Mouse (Mus musculus): ENCODE data around the gene Kcnk3. TPM values are rescaled to one million over a fixed set of nuclear protein-coding genes. Genes with fewer than 3 reads are reported as not detected.
A peak's percentile ranks its signal among the peaks of the same experiment; 100 is the strongest.

Kcnk3 gene
- 8.7 and 12.2 TPM in 2 replicates for polyA plus RNA-seq (2015; fragmentation: Nextera tagmentation; extraction: Ambion mirVana)

DNA sequence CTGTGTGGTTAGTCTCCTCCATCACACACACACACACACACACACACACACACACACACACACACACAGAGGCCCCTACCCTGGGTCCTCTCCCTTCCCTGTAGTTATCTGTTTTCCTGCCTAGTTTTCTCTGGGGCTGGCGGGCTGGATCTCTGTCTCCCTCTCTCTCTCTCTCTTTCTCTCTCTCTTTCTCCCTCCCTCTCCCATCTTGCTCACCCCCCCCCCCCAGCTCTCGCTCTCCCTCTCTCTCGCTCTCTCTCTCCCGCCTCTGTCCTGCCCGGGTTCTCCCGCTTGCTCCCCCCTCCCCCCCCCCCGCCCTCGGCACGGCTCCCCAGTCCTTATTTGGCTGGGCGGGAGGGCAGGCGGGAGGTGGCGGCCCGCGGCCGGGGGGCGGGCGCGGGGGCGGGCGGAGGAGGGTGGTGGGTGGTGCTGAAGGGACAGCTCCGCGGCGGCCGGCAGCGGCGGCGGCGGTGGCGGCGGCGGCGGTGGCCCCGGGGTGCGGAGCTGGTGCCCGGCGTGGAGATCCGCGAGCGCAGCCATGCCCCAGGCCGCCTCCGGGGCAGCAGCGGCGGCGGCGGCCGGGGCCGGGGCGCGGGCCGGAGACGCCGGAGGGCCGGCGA, at the start of gene Kcnk3:
Kcnk3 (plus strand) TSS at position 490 of the 620 bp plus-strand sequence.
- peaks cover 21% of the 10 kb centered on the region for H3K27me3 ChIP-seq (replicated peaks; ENCODE audit: control insufficient read depth, insufficient read depth, low read length)
- H3K4me3 ChIP-seq (ENCODE audit: low read length) = peak within 1 kb of the TSS; percentile 62
- peak within 1 kb of the TSS; percentile 82 for H3K4me2 ChIP-seq (ENCODE audit: low read depth, low read length)
- H3K9ac ChIP-seq (ENCODE audit: low read depth, low read length) = peak within 1 kb of the TSS; percentile 73
- H3K27ac ChIP-seq (ENCODE audit: low read length) = peak within 1 kb of the TSS; percentile 76
- 0% methylated on average over 32 of the region's 54 CpGs for WGBS
- H3K36me3 ChIP-seq (ENCODE audit: control insufficient read depth, insufficient read depth, low read length) = no peaks in the 10 kb centered on the region
- ATAC-seq = peak; percentile 77
- no peaks in the 10 kb centered on the region for H3K9me3 ChIP-seq (ENCODE audit: control insufficient read depth, low read length)
- H3K4me1 ChIP-seq (ENCODE audit: control insufficient read depth, insufficient read depth, low read length) = peaks cover 21% of the 10 kb centered on the region

DNA sequence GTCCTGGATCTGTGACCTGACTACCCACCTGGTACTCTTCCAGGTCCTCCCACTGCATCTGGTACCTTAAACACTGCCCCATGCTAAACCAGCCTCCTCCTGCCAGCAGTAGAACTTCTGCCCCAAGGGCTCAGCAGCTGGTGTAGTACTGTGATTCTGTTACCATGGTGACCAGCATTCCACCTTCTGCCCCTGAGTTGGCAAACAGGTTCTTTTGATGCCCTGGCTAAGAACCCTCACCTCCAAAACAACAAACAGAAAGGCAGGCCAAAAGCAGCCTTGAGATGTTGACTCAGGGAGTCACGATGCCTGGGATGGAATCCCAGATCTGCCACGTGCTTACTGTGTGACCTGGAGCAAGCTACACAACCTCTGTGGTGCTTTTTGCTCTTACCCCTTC, 42.3 kb upstream of the Kcnk3 start, which contains the start of gene Cib4:
Cib4 (minus strand) TSS at position 139 of the 400 bp plus-strand sequence.
- 28% methylated on average over 2 of the region's 2 CpGs for WGBS
- no peak within 1 kb of the TSS for H3K9ac ChIP-seq (ENCODE audit: low read depth, low read length)
- no peaks in the 10 kb centered on the region for H3K27me3 ChIP-seq (replicated peaks; ENCODE audit: control insufficient read depth, insufficient read depth, low read length)
- H3K9me3 ChIP-seq (ENCODE audit: control insufficient read depth, low read length) = no peaks in the 10 kb centered on the region
- H3K4me3 ChIP-seq (ENCODE audit: low read length) = no peak within 1 kb of the TSS
- H3K36me3 ChIP-seq (ENCODE audit: control insufficient read depth, insufficient read depth, low read length) = no peaks in the 10 kb centered on the region
- no peak within 1 kb of the TSS for H3K4me2 ChIP-seq (ENCODE audit: low read depth, low read length)
- no peak within 1 kb of the TSS for H3K27ac ChIP-seq (ENCODE audit: low read length)
- no peak for ATAC-seq
- no peaks in the 10 kb centered on the region for H3K4me1 ChIP-seq (ENCODE audit: control insufficient read depth, insufficient read depth, low read length)

DNA sequence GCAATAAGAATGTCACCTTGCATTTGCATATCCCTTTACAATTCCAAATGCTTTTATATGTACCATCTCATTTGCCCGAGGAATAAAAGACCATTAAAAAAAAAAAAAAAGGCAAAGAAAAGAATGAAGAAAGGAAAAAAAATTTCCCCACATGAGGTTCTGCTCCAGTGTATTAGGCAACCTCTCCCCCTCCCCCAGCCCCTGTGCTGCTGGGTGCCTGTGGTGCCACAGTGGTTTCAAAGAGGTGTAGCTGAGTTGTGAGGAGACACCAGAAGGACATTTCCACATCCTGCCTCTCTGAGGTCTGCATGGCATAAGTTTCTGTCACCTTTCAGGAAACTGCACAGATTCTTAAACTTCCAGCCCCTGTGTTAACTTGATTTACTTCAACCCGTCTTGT, 39.3 kb upstream of the Kcnk3 start:
- ATAC-seq = no peak
- no peak overlapping the region for H3K4me2 ChIP-seq (ENCODE audit: low read depth, low read length)
- H3K9me3 ChIP-seq (ENCODE audit: control insufficient read depth, low read length) = no peaks in the 10 kb centered on the region
- no peaks in the 10 kb centered on the region for H3K4me1 ChIP-seq (ENCODE audit: control insufficient read depth, insufficient read depth, low read length)
- H3K4me3 ChIP-seq (ENCODE audit: low read length) = no peak overlapping the region
- H3K27me3 ChIP-seq (replicated peaks; ENCODE audit: control insufficient read depth, insufficient read depth, low read length) = no peaks in the 10 kb centered on the region
- H3K27ac ChIP-seq (ENCODE audit: low read length) = no peak overlapping the region
- H3K9ac ChIP-seq (ENCODE audit: low read depth, low read length) = no peak overlapping the region
- no peaks in the 10 kb centered on the region for H3K36me3 ChIP-seq (ENCODE audit: control insufficient read depth, insufficient read depth, low read length)
- WGBS = 61% methylated on average over 2 of the region's 2 CpGs

DNA sequence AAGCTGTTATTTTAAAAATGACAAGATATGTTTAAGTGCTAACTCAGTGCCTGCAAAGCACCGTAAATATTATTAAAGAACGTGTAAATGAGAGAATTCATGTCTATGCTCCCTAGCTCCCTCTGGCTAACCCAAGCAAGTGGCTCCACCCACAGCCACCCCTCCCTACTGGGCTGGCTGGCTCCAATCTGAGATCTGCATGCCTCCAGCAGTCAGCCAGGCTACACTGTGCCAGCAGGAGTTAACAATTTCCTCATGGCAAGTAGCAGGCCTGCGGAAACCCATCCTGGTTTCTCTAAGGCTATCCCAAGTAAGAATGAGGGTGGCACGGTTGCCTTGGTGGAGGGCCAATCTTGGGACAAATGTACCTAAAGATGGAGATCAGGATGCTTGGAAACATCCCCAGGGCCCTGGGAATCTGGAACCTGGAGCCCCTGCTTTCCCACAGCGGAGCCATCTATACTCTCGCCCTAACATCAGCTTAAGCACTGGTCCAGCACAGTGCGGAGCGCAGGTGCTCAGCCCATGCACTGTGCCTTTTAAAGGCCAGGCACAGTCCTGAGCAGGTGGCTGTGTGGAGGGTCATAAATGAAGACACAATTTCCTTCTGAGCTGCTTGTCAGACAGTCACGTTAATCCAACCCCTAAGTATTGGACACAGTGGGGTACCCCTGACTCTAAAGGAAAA, 37.5 kb upstream of the Kcnk3 start:
- 65% methylated on average over 9 of the region's 9 CpGs for WGBS
- Histone ChIP-seq H3K27ac (ENCODE audit: low read length) (no peak overlapping the region), H3K4me3 (ENCODE audit: low read length) (no peak overlapping the region), H3K9ac (ENCODE audit: low read depth, low read length) (no peak overlapping the region), H3K36me3 (ENCODE audit: control insufficient read depth, insufficient read depth, low read length) (no peaks in the 10 kb centered on the region), H3K4me1 (ENCODE audit: control insufficient read depth, insufficient read depth, low read length) (peaks cover 2% of the 10 kb centered on the region; the same call in 1 of the 2 replicates), H3K4me2 (ENCODE audit: low read depth, low read length) (no peak overlapping the region), H3K27me3 (replicated peaks; ENCODE audit: control insufficient read depth, insufficient read depth, low read length) (no peaks in the 10 kb centered on the region), H3K9me3 (ENCODE audit: control insufficient read depth, low read length) (no peaks in the 10 kb centered on the region)
- ATAC-seq = no peak

DNA sequence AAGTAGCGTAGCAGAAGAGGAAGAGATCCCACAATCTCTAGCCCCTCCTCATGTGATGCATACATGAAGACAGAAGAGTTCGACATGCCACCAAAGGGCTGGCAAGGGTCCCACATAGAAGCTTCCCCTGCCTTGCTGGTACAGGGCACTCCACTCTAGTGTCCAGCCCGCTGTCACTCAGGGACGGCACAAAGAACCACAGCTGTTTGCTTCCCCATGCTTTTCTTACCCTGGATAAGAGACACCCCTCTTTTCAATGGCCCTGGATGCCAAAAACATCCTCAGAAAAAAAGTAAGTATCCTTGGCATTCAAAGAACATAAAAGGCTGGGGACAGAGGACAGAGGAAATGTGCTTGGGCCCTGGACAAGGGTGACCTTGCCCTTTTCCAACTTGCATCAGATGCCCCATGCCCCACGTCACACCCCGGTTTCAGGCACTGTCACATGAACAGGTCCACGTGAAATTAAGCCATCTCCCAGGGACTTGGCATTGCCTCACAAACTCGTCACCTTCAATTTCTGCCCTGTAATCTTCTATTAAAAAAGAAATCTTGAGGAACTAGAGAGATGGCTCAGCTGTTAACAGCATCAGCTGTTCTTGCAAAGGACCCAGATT, 36.8 kb upstream of the Kcnk3 start:
- H3K27me3 ChIP-seq (replicated peaks; ENCODE audit: control insufficient read depth, insufficient read depth, low read length) = no peaks in the 10 kb centered on the region
- H3K9me3 ChIP-seq (ENCODE audit: control insufficient read depth, low read length) = no peaks in the 10 kb centered on the region
- no peak overlapping the region for H3K9ac ChIP-seq (ENCODE audit: low read depth, low read length)
- ATAC-seq = no peak
- peaks cover 3% of the 10 kb centered on the region; the same call in 1 of the 2 replicates for H3K4me1 ChIP-seq (ENCODE audit: control insufficient read depth, insufficient read depth, low read length)
- no peak overlapping the region for H3K27ac ChIP-seq (ENCODE audit: low read length)
- no peak overlapping the region for H3K4me2 ChIP-seq (ENCODE audit: low read depth, low read length)
- no peaks in the 10 kb centered on the region for H3K36me3 ChIP-seq (ENCODE audit: control insufficient read depth, insufficient read depth, low read length)
- no peak overlapping the region for H3K4me3 ChIP-seq (ENCODE audit: low read length)
- 90% methylated on average over 8 of the region's 8 CpGs for WGBS

DNA sequence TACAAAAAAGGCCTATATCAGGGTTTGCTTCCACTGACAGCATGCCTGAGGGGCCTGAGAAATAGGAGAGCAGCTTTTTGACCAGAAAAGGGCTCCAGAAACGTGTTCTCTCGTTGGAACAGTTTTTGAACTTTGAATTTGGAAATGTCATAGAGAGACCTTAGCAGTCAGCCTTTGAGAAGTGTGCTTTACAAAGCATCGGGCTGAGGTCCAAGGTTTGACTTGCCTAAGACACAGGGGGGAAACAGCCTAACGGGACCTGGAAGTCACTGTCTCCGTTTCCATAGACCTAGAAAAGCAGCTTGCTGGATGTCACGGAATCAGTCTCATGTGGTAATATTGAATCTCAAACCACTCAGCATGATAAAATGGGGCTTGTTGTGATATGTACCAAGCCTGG, 36.0 kb upstream of the Kcnk3 start:
- no peak for ATAC-seq
- peaks cover 3% of the 10 kb centered on the region; the same call in 1 of the 2 replicates for H3K4me1 ChIP-seq (ENCODE audit: control insufficient read depth, insufficient read depth, low read length)

DNA sequence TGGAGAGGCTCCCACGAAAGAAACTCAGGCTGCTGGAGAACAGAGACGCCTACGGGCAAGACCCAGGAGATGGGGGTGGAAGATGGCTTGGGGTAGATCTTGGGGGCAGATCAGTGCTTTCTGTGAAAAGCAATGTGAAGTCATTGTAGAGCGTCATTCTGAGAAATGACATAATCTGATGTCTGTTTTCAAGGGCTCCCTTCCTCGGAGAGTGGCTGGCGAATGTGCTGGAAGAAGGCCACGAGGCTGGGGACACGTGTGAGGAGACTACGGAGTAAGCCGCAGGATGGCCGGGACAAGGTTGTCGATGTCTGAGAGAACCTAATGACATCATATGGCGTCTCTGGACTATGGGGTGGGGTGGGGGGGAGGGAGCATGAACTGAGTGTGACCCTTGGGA, 34.0 kb upstream of the Kcnk3 start:
- no peak overlapping the region for H3K4me3 ChIP-seq (ENCODE audit: low read length)
- WGBS = 89% methylated on average over 13 of the region's 13 CpGs
- no peaks in the 10 kb centered on the region for H3K27me3 ChIP-seq (replicated peaks; ENCODE audit: control insufficient read depth, insufficient read depth, low read length)
- H3K27ac ChIP-seq (ENCODE audit: low read length) = no peak overlapping the region
- H3K4me1 ChIP-seq (ENCODE audit: control insufficient read depth, insufficient read depth, low read length) = peaks cover 3% of the 10 kb centered on the region; the same call in 1 of the 2 replicates
- H3K9me3 ChIP-seq (ENCODE audit: control insufficient read depth, low read length) = no peaks in the 10 kb centered on the region
- no peak overlapping the region for H3K9ac ChIP-seq (ENCODE audit: low read depth, low read length)
- no peaks in the 10 kb centered on the region for H3K36me3 ChIP-seq (ENCODE audit: control insufficient read depth, insufficient read depth, low read length)
- ATAC-seq = no peak
- H3K4me2 ChIP-seq (ENCODE audit: low read depth, low read length) = no peak overlapping the region

More for the DNA sequence above, 36.0 kb upstream of the Kcnk3 start:
- H3K9me3 ChIP-seq (ENCODE audit: control insufficient read depth, low read length) = no peaks in the 10 kb centered on the region
- no peak overlapping the region for H3K9ac ChIP-seq (ENCODE audit: low read depth, low read length)
- H3K27me3 ChIP-seq (replicated peaks; ENCODE audit: control insufficient read depth, insufficient read depth, low read length) = no peaks in the 10 kb centered on the region
- no peaks in the 10 kb centered on the region for H3K36me3 ChIP-seq (ENCODE audit: control insufficient read depth, insufficient read depth, low read length)
- H3K4me2 ChIP-seq (ENCODE audit: low read depth, low read length) = no peak overlapping the region
- 82% methylated on average over 6 of the region's 6 CpGs for WGBS
- H3K4me3 ChIP-seq (ENCODE audit: low read length) = no peak overlapping the region
- H3K27ac ChIP-seq (ENCODE audit: low read length) = no peak overlapping the region

DNA sequence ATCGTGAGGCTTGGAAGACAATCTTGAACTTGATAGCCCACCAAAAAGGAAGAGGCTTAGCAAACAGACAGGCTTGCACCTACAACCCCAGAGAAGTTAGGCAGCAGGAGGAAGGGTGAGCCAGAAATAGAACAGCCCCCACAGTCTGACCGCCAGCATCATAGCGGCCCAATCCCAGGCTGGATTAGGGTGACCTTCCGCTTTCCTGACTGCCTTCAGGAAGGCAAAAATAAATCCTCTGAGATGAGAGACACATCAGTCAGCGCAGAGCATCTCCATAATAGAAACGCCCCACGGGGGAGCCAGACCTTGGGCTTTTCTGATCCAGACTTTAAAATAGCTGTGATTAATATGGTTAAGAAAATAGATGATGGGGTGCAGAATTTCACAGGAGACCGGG, 33.0 kb upstream of the Kcnk3 start:
- Histone ChIP-seq H3K27me3 (replicated peaks; ENCODE audit: control insufficient read depth, insufficient read depth, low read length) (no peaks in the 10 kb centered on the region), H3K4me1 (ENCODE audit: control insufficient read depth, insufficient read depth, low read length) (peaks cover 3% of the 10 kb centered on the region; the same call in 1 of the 2 replicates), H3K4me2 (ENCODE audit: low read depth, low read length) (no peak overlapping the region), H3K4me3 (ENCODE audit: low read length) (no peak overlapping the region), H3K9ac (ENCODE audit: low read depth, low read length) (no peak overlapping the region), H3K36me3 (ENCODE audit: control insufficient read depth, insufficient read depth, low read length) (no peaks in the 10 kb centered on the region), H3K9me3 (ENCODE audit: control insufficient read depth, low read length) (no peaks in the 10 kb centered on the region), H3K27ac (ENCODE audit: low read length) (no peak overlapping the region)
- ATAC-seq = no peak
- 67% methylated on average over 8 of the region's 8 CpGs for WGBS

DNA sequence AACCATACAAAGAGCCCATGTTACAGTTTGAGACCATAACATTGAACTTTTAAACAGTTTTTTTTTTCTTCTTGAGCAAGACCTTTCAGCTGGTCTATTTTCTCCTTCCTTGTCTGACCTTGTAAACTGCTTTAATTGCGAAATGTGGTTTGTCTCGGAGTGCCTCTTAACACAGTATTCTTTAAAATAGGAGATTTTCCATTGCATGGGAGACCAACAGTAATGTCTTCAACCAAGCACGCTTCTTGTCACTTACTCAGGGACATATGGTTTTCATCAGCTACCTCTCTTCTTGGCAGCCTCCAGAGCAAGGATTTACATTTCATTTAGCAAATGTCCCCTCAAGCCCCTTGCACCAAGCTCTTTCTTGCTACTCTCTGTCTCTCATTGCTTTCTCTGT, 31.7 kb upstream of the Kcnk3 start:
- Histone ChIP-seq H3K9ac (ENCODE audit: low read depth, low read length) (no peak overlapping the region), H3K27ac (ENCODE audit: low read length) (peak overlapping the region; percentile 39), H3K4me3 (ENCODE audit: low read length) (no peak overlapping the region), H3K9me3 (ENCODE audit: control insufficient read depth, low read length) (no peaks in the 10 kb centered on the region), H3K4me2 (ENCODE audit: low read depth, low read length) (no peak overlapping the region), H3K36me3 (ENCODE audit: control insufficient read depth, insufficient read depth, low read length) (no peaks in the 10 kb centered on the region), H3K27me3 (replicated peaks; ENCODE audit: control insufficient read depth, insufficient read depth, low read length) (no peaks in the 10 kb centered on the region), H3K4me1 (ENCODE audit: control insufficient read depth, insufficient read depth, low read length) (peaks cover 3% of the 10 kb centered on the region; the same call in 1 of the 2 replicates)
- WGBS = 47% methylated on average over 3 of the region's 3 CpGs
- no peak for ATAC-seq
